Mouse (Mus musculus) gastrocnemius, postnatal 4 days (tissue): Measurements from ENCODE around the gene Enpp3. TPM values are rescaled to one million over a fixed set of nuclear protein-coding genes. Genes with fewer than 3 reads are reported as not detected.

ENCODE experiments used
- total RNA-seq, 2 experiments: library from RNA; stranded (reverse); gene quantifications; 2 replicates each; pipeline ENCODE4 v1.2.3; 2021

Enpp3 gene
- total RNA-seq, 2 experiments from 2014 or later: 9.8 to 11.0 TPM

Other genes starting within 250 kb of the Enpp3 start
- gene Ccn2, start 247.4 kb downstream of the Enpp3 start, total RNA-seq: 10 to 100 TPM; 29.5 to 40.8 TPM
- gene Enpp1, start 130.7 kb downstream of the Enpp3 start, total RNA-seq: 1 to 10 TPM; 8.0 to 9.7 TPM
- gene Med23, start 27.2 kb upstream of the Enpp3 start, total RNA-seq: 10 to 100 TPM; 19.3 to 20.2 TPM
- 1 to 10 TPM in 1 of 2 experiments, under 1 TPM in 1; 0.25 to 1.1 TPM for gene Arg1, start 84.7 kb upstream of the Enpp3 start, total RNA-seq